Mouse (Mus musculus): ENCODE data around the gene Pgrmc2.

DNA sequence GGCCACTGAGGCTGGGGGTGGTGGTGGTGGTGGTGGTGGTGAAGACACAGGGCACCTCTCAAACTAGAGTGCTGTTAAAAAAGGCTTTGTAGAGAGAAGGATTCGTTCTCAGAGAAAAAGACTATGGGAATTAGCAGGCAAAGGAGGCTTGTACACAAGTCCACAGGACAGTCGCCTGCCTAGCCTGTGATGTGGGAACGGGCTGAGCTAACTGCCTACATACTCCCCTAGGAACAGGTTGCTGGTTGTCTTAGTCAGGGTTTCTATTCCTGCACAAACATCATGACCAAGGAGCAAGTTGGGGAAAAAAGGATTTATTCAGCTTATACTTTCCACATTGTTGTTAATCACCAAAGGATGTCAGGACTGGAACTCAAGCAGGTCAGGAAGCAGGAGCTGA, 23.6 kb downstream of the Pgrmc2 start:
- no peak for TF ChIP-seq CTCF (IDR thresholded peaks at IDR 0.05; ENCODE audit: extremely low read depth, insufficient read length, insufficient replicate concordance, low read depth, low read length)
- no peak for TF ChIP-seq POLR2A (IDR thresholded peaks at IDR 0.05; ENCODE audit: low read depth, low read length)
